Mouse (Mus musculus) cerebellum, adult 18-20 months (tissue): ENCODE data around the gene Asz1.

Source experiments
- DNase-seq, 2 experiments: peaks; one replicate each; pipeline ENCODE4 v3.0.0; 2021

Asz1 gene

GRCm38 (mm10) chr6:18002065-18002464 is 106.8 kb downstream of the Asz1 start:
- no peak for DNase-seq
